Comparison of ENCODE assay signal across 25 mouse cellular contexts in genomic region chr17:11538826-11539225, GRCm38 (mm10).
"Had no signal": no experiment of that assay in that cellular context is flagged by ENCODE, and none has a peak within 500 bp of the region (broad histone marks: within the 10 kb centered on the region; RNA-seq: fewer than 3 reads in every experiment).

No protein-coding gene starts in this region.

- ATAC-seq: hindbrain, embryonic 16.5 days; inflammation-experienced regulatory T-cells, adult 6 months; intestine, embryonic 15.5 days; liver, embryonic 12.5 days had no signal

- H3K9ac ChIP-seq: heart, embryonic 12.5 days; hindbrain, embryonic 12.5 days; hindbrain, embryonic 14.5 days; intestine, embryonic 15.5 days; kidney, embryonic 15.5 days; limb, embryonic 13.5 days; limb, embryonic 15.5 days; liver, embryonic 12.5 days had no signal

- H3K9me3 ChIP-seq: heart, embryonic 10.5 days; heart, embryonic 12.5 days; hindbrain, embryonic 10.5 days; hindbrain, embryonic 12.5 days; intestine, embryonic 15.5 days; kidney, embryonic 15.5 days; limb, embryonic 13.5 days; limb, embryonic 15.5 days; liver, embryonic 12.5 days had no signal

- DNase-seq: gastrocnemius, postnatal 14 days; gastrocnemius, postnatal 36 days; heart, adult 18-20 months; heart, postnatal 10 days; heart, postnatal 4 days; kidney, adult 11 months; kidney, adult 2 months; kidney, adult 9 months; kidney, postnatal 25 days; layer of hippocampus, adult 9-11 months; left cerebral cortex, postnatal 4 days had no signal

- H3K4me1 ChIP-seq: heart, embryonic 10.5 days; heart, embryonic 12.5 days; intestine, embryonic 15.5 days; kidney, embryonic 15.5 days; limb, embryonic 13.5 days; limb, embryonic 15.5 days; liver, embryonic 12.5 days had no signal

- H3K4me3 ChIP-seq: heart, embryonic 10.5 days; heart, embryonic 12.5 days; hindbrain, embryonic 10.5 days; hindbrain, embryonic 12.5 days; intestine, embryonic 15.5 days; kidney, embryonic 15.5 days; left cerebral cortex, adult 2 months; limb, embryonic 13.5 days; limb, embryonic 15.5 days; liver, embryonic 12.5 days had no signal

- H3K36me3 ChIP-seq: heart, embryonic 10.5 days; heart, embryonic 12.5 days; hindbrain, embryonic 10.5 days; hindbrain, embryonic 12.5 days; intestine, embryonic 15.5 days; kidney, embryonic 15.5 days; limb, embryonic 13.5 days; limb, embryonic 15.5 days; liver, embryonic 12.5 days had no signal

- H3K27ac ChIP-seq: heart, embryonic 10.5 days; hindbrain, embryonic 10.5 days; hindbrain, embryonic 12.5 days; hindbrain, embryonic 14.5 days; intestine, embryonic 15.5 days; kidney, embryonic 15.5 days; kidney, postnatal 0 days; left cerebral cortex, adult 2 months; limb, embryonic 13.5 days; limb, embryonic 15.5 days; liver, embryonic 12.5 days had no signal

- H3K27me3 ChIP-seq: heart, embryonic 12.5 days; hindbrain, embryonic 12.5 days; intestine, embryonic 15.5 days; kidney, embryonic 15.5 days; limb, embryonic 13.5 days; limb, embryonic 15.5 days; liver, embryonic 12.5 days had no signal

- H3K4me2 ChIP-seq: heart, embryonic 12.5 days; hindbrain, embryonic 12.5 days; hindbrain, embryonic 14.5 days; intestine, embryonic 15.5 days; kidney, embryonic 15.5 days; limb, embryonic 13.5 days; limb, embryonic 15.5 days; liver, embryonic 12.5 days had no signal
